Mouse (Mus musculus): ENCODE measurements at regions not wholly inside any gene's neighbourhood (a gene's known extent, or its start where the extent isn't known, plus 50 kb on each side); places are given as distances from the start of the nearest gene placed in this dataset.

DNA sequence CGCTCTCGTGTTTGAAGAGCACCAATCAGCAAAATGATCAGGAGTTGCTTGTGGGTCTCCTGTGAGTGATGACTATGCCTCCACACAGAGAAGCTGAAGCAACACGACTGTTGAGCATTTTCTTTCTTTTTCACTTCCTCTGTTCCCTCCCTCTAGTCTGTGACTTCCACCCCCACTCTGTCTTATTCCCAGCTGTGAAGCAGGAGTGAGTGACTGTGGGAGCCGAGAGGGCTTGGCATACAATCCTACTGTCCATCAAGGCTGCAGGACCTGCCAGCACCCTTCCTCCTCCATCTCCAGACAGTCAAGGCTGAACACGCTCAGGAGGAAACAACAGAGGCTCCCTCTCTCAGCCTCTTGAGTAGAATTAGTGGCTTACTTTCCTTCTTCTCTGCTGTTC, 401.3 kb downstream of the Plcl1 start:
- no peak for DNase-seq

DNA sequence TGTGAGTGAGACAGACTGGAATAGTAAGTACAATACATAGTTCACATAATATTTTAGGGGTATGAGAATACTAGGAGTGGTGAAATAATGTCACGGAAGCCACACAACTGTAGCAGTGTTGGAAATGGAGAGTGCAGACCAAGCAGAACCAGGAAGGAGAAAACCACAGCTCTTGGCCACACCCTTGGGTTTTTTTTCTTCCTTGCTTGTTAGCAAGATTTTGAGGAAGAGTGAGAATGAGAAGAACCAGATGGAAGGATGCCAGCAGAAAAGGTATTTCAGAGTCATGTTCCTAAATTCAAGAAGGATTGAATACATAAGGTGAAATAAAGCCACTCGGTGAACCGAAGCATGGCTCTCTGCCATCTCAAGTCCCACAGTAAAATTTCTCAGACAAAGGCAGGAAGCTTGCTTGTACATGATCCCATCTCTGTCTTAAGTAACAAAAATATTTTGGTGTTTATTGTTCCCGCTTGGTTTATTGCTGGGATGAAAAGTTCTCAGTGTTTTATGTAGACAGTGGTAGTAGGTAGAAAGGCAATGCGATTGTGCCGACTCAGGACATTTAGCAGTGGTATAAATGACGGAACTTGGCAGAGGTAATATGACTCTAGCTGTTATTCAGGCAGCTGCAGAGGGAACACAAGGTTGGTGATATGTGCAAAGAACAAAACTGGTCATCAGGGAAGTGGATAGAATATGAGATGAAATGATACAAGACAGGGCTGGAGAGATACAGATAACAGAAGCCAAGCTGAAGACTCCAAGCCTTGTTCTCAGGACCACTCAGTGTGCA, 403.2 kb downstream of the Plcl1 start:
- no peak for DNase-seq

DNA sequence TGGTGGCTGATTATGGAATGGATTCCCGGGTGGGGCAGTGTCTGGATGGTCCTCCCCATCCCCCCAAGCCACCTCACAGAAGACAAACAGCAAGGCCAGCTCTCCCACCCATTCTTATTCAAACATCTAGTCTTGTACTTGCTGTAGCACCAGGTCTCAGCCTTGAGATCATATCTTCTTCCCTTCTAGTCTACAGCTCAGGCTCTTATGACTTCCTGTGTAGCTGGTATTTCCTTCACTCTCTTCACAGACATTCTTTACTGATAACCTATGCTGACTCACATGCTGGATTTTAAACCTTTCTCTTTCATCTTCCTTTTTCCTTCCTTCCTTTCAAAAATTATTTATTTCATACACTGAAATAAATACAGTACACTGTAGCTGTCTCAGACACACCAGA, 406.8 kb downstream of the Plcl1 start:
- no peak for DNase-seq

- DNase-seq = no peak
Measured at GRCm38 (mm10) chr1:55820866-55821500, 415.3 kb downstream of the Plcl1 start.

- no peak for DNase-seq
Measured at GRCm38 (mm10) chr1:55822599-55822998, 416.9 kb downstream of the Plcl1 start.

GRCm38 (mm10) chr1:55827191-55827590, 421.5 kb downstream of the Plcl1 start:
- DNase-seq = no peak

- DNase-seq = no peak
Measured at GRCm38 (mm10) chr1:55835281-55835680, 429.6 kb downstream of the Plcl1 start.

DNA sequence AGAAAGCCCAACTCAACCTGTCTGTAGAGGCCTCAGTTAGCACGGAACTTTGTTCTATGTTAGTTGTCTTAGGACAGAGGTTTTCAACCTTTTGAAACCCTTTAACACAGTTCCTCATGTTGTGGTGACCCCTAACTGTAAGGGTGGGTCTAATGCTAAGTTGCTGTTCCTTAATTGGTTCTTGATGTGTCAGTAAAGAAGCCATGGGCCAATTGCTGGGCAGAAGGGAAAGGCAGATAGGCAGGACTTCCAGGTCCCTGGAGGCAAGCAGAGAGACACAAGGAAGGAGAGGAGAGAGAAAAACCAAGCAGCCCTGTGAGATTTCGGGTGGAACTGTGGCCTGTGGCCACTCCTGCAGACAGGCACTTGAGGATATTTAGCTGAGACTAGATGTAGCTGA, 431.0 kb downstream of the Plcl1 start:
- DNase-seq = no peak

- no peak for DNase-seq
Measured at GRCm38 (mm10) chr1:55837366-55837765, 431.6 kb downstream of the Plcl1 start.

GRCm38 (mm10) chr1:55838168-55838567, 432.4 kb downstream of the Plcl1 start:
- peak; percentile 83 for DNase-seq

DNA sequence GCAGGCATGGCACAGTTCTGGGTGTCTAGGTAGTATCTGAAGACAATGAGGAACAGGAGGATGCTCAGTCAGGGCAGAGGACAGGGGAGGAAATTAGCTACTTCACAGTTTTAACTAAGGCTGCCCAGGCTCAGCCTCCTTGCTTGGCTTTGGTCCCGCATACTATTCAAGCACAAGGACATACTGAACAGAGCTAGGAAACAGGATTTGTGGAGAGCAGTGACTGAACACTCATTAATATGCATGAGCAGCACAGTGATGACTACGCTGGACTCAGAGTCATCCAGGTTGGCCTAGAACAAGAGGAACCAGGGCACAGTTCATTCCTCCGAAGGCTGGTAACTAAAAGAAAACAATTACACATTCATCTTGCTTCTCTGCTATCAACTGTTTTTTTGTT, 443.1 kb downstream of the Plcl1 start:
- DNase-seq = no peak

- no peak for DNase-seq
Measured at GRCm38 (mm10) chr1:55852354-55852753, 446.6 kb downstream of the Plcl1 start.

DNA sequence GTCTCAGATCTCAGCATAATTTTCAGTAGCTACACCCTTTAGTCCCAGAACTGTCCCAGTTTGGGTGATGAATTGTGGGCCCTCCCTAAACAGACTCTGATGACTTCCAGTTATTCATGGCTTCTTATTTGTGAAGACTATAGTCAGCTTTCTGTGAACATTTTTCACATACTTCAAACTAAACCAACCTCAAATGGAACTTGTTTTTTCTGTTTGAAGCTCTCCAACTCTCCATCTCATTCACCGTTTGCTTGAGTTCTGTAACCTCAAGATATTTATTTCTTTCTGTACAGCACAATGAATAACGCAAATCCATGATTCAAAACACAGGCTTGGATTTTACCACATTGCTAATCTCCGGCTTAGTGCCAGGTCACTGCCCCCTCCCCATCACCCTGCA, 453.4 kb downstream of the Plcl1 start:
- no peak for DNase-seq

- DNase-seq = no peak
Measured at GRCm38 (mm10) chr1:55863113-55863512, 457.4 kb downstream of the Plcl1 start.

GRCm38 (mm10) chr1:55865274-55865673, 459.6 kb downstream of the Plcl1 start:
- no peak for DNase-seq

- DNase-seq = no peak
Measured at GRCm38 (mm10) chr1:55866677-55867076, 461.0 kb downstream of the Plcl1 start.

- no peak for DNase-seq
Measured at GRCm38 (mm10) chr1:55873583-55873982, 467.9 kb downstream of the Plcl1 start.

DNA sequence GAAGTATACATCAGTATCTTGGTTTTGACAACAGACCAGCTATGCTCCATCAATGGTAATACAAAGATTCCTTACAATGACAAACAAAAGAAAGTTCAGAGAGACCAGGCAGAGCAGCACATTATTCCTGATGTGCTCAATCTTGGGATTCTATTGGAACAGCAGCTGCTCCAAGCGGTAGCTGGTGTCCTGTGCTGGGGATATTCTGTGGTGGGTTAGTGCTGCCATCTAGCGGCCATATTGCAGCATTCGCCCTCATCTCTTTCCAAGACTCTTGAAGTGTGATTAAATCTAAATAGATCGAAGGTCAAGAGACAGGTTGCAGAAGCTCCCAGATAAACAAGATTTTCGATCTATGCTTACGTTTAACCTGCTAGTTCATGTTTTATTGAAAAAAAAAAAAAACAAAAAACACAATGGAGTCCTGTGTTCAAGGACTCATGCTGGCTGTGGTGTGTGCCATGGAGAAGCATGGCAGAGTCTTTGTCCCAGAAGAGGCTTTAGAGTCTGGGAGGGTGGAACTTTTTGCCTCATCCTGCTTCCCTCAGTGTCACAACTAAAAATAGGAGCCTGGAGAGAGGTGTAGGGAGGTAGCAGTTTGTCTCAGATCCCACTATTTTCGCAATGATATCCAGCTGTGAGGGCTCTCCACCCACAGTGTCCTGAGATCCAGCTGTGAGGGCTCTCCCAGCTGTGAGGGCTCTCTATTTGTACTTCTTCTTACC, 468.6 kb downstream of the Plcl1 start:
- peak; percentile 82 for DNase-seq

- DNase-seq = no peak
Measured at GRCm38 (mm10) chr1:55874868-55875144, 469.1 kb downstream of the Plcl1 start.

DNA sequence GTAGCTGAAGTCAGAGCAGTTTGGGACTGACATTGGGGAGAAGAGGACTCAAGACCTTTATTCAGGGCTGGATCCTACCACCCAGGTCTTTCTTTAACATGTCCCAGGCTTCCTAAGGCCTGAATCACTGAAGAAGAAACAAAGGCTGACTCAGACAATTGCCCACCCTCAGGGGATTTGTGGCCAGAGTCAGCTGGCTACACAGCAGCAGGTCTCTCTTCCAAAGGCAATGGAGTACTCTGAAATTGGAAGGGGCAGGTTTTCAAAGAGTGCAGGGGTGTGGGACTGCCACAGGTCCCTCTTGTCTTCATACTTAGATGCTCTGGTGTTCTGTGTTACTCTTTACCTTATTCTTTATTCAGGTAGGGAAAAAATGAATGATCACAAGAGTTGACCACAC, 478.9 kb downstream of the Plcl1 start:
- no peak for DNase-seq

- peak; percentile 69 for DNase-seq
Measured at GRCm38 (mm10) chr1:55886383-55887070, 480.8 kb downstream of the Plcl1 start.

DNA sequence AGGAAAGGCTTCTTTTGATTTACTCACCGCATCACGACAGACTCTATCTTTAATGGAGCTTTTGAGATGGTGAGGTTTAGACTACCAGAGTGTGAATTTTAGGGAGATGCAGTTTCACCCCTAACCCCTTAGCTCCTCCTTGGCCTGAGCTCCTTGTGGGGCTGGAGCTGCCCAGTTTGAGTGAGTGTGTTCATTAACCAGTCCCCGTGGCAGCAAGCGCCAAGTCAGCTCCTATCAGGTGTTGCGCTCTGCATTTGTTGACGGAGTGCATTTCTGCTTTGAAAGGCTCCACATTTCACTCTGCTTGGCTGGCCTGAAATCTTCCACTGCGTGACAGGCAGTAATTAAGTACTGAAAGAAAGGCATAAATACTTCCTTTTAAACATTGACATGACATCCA, 481.7 kb downstream of the Plcl1 start:
- DNase-seq = peak; percentile 49

- no peak for DNase-seq
Measured at GRCm38 (mm10) chr1:55888711-55889366, 483.1 kb downstream of the Plcl1 start.
